Mouse (Mus musculus) adrenal gland, postnatal 4 days (tissue): Measurements from ENCODE around the gene Aagab. TPM values are rescaled to one million over a fixed set of nuclear protein-coding genes. Genes with fewer than 3 reads are reported as not detected.

Experiments used
- DNase-seq, 2 experiments: peaks; one replicate each; pipeline ENCODE4 v3.0.0; 2021 to 2022; ENCODE audit warnings: low spot score in 2 of 2, mixed read lengths in 2 of 2
- total RNA-seq, 2 experiments: library from RNA; stranded (reverse); gene quantifications; 2 replicates each; pipeline ENCODE4 v1.2.3; 2021

Gene Aagab
- total RNA-seq, 2 experiments from 2014 or later, result 23.8 to 24.6 TPM

DNA sequence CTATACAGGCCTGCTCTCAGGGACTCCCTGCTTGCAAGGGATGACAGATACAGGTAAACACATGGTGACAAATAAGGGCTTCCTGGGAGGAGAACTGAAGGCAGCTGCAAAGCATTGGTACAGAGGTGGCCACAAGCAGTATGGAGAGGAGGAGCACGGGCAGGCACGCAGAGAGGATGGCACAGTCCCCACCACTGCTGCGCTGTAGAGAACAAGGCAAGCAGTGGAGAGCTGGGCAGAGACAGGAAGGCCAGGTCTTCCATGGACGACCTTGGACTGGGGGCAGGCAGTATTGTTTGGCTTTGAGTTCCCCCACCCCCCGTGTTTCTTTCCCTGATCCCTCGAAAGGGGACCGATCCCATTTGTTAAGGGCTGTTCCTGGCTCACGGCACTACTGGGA, 42.6 kb downstream of the Aagab start:
- DNase-seq, result no peak

GRCm38 (mm10) chr9:63647581-63648519, 45.4 kb downstream of the Aagab start:
- DNase-seq, result no peak

GRCm38 (mm10) chr9:63648520-63648918, 46.1 kb downstream of the Aagab start:
- DNase-seq, result no peak

DNA sequence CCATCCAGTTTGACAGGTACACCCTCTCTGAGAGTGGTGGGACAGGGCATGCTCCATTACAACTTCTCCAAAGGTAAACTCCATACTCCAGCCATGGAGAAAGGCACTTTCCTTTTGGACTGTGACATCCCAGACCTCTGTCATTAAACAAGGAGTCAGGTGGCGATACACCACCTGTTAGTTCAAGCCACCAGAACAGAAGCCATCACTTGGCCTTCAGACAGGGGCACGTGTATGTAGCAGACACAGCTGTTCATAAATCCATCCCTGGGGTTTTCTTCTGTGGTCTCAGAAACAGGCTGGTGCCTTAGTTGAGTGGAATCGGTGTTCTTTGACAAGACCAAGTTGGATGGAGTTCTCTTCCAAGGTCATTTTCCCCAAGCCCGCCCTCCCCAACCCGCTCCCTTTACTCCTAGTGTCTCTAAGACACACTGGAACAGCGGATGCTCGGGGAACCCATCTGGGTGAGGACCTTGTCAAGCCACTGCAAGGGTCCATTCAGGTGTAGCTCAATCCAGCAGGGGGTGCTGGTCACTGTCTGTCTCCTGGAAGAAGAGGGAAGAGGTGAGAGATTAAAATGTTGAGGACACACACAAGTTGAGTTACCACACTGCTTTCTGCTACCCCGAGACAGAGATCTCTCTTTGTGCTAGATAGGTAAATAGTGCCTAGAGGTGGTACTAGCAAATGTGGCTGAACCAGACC, 47.5 kb downstream of the Aagab start:
- DNase-seq, result no peak

- no peak for DNase-seq
Observed at GRCm38 (mm10) chr9:63650905-63651304, 48.4 kb downstream of the Aagab start.

DNA sequence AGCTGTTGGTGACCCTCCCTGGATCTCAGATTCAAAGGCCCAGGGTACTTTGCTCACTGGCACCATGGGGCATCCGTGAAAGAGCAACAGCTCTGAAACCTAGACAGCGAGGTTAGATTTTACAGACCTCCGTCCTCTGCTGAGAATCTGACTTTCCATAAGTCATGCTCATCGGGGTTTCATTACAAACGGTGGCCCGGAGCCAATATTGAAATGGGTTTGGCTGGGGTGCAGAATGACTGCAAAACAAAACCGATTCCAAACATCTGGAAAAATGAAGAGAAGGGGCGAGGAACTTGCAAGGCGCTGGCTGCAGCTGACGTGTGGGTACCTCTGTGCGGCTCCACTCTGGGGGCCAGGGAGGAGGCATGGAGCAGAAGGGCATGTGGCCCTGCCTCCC, 49.1 kb downstream of the Aagab start:
- DNase-seq, result no peak

DNA sequence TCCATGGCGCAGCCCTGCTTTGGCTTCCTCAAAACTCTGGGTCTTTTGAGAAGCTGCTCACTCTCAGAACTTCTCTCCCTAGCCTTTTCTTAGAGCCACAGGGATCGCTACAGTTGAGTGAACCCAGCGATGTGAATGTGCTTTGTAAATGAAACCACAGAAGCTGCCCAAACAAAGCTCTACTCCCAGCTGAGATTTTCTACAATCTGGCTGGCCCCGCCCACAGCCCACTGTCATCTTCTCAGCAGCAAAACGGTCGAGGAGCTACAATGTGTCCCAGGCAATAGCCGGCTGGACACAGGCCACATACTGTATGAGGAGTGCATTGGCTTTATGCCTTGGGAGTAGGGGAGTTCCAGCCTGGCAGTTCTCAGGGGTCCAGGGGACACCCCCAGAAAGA, 51.2 kb downstream of the Aagab start:
- DNase-seq, result no peak

DNA sequence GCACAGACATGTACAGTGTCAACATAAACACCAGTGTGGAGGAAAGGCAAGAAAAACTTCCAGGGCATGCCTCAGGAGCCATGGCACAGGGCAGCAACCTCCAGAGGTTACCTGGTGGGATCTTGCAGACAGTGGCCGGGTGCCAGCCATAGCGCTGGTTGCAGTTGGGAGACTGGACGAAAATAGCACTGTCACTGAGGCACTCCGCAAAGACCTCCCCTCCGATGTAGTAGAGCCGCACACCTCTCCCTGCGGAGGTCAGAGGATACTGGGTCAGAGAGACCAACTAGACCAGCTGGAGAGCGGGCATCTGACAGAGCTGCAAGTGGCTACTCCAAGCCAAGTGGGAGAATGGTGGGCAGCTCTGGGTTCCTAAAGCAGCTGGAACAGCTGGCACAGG, 52.1 kb downstream of the Aagab start:
- DNase-seq, result no peak

- DNase-seq, result no peak
Observed at GRCm38 (mm10) chr9:63655092-63655491, 52.6 kb downstream of the Aagab start.

DNA sequence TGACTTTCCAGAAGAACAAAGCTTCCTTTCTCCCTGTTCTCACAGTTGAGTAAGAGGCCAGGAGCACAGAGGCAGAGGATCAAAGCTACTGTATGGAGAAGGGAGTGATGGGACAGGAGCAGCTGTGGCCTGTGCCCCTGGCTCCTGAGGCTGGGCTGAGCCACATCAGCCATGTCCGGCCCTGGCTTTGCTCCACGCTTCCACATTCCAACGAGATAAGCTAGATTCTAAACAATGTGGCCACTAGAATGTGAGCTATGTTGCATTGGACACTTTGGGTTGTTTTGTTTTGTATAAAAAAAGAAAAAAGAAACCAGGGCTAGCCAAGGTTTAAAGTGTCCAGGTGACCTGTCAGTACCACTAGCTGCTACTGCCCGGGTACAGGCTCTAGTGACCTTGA, 54.7 kb downstream of the Aagab start:
- DNase-seq, result no peak

- no peak for DNase-seq
Observed at GRCm38 (mm10) chr9:63658436-63658835, 56.0 kb downstream of the Aagab start.

- DNase-seq, result no peak
Observed at GRCm38 (mm10) chr9:63658970-63659371, 56.5 kb downstream of the Aagab start.

DNA sequence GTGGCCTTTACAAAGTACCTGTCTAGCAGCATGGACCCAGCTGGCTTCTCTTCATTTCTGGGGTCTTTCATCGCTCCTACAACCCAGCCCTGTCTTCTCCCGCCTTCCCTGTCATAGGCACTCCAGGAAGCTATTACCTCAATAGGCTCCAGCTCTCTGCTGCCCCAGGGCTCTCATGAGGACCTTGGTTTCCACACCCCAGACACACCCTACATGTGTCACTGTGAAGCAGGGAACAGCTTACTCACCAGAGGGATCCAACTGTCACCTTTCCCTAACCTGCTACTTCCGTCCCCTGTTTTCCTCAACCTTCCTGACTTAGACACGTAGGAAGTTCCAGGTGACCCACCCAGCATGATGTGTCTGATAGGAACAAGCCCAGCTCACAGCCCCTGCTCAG, 57.6 kb downstream of the Aagab start:
- no peak for DNase-seq

- DNase-seq, result no peak
Observed at GRCm38 (mm10) chr9:63660691-63661090, 58.2 kb downstream of the Aagab start.

DNA sequence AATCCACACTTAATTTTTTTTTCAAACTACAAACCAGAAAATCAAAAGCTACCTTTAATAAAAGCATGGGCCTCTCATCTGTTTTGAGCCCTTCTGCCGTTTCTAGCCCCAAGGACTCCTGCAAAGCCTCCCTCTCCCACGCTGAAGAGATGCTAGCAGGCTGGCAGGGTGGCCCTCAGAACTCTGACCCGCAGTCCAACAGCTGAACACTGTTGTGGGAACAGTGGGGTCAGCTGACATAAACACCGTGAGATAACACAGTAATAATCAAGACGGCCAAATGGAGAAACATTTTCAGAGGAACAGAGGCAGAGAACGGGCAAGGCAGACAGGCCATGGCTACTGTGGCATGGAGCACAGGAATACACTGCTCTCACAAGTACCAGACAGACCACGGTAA, 60.3 kb downstream of the Aagab start:
- no peak for DNase-seq

DNA sequence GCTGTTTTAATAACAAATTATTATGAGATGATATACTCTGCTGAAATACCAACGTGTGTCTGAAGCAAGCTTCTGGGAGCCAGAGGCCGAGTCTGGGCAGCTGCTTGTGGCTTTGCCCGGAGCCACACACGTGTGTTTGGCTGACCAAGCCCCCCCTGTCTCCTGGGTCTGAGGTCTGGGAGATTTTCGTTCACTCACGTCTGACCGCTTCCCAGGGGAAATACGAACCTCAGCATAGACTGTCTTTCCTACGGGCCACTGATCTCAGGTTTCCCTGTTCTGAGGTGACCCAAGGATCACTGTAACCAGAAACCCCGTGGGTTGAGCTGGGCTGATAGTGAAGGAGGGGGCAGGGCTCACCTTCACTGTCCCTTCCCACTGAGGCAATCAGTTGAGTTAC, 60.8 kb downstream of the Aagab start:
- DNase-seq, result no peak

GRCm38 (mm10) chr9:63664300-63664745, 61.9 kb downstream of the Aagab start:
- DNase-seq, result no peak

GRCm38 (mm10) chr9:63664792-63665646, 62.6 kb downstream of the Aagab start:
- DNase-seq, result no peak

DNA sequence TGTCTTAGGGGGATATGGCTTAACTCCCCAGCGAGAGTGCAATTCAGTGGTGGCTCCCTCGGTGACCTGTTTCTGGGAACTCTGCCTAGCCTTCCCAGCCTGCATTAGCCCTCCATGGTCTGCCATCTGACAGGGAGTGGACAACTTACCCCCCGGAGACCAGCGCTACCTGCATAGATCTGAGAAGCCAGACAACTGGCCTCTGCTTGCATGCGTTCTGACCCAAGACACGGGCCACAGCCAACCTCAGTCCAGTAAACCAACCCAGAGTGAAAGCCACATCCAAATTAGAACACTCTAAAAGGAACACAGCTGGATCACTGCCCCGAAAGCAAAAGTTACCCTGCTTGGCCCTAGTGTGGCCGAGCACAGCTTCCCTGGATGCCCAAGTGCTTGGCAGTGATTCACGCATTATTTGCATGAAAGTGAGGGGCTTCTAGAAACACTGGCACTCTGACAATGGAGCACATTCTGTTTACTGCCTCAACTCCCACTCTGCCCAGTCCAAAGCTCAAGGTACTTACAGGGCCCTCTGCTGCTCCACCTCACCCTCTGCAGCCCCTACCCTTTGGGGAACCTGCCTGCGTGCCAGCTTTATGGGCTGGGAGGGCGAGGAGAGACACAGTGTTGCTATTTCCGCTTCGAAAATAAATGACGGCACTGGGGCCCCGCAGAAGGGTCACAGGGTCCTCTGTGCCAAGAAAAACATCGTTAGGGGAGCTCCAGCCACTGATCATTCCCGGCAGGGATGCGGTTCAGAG, 64.3 kb downstream of the Aagab start:
- no peak for DNase-seq

DNA sequence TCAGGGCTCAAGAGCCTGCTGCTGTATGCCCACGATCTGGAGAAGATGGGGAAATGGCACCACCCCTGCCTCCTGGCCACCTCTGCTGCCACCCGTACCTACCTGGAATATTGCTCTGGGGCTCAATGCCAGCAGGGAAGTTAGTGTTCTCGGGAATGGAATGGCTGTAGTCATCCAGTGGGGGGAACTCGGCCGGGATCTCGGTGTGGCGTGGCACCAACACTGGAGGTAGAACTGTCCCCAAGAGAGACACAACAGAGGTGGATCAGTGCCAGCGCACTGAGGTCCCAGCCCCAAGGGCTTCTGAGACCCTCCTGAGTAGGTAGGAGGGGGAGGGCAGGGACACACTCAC, 64.9 kb downstream of the Aagab start:
- no peak for DNase-seq

GRCm38 (mm10) chr9:63668621-63669020, 66.2 kb downstream of the Aagab start:
- no peak for DNase-seq
